Mouse (Mus musculus) fibroblast of lung, adult 2 months (primary cell): ENCODE measurements around the gene Cul5.

Experiments
- DNase-seq: peaks from one replicate; pipeline ENCODE4 v3.0.0-alpha.2; 2011; ENCODE audit warnings: low read depth

Cul5 gene

GRCm38 (mm10) chr9:53607192-53607591, 62.6 kb downstream of the Cul5 start:
- DNase-seq, result no peak

- no peak for DNase-seq
These were observed 64.9 kb downstream of the Cul5 start for GRCm38 (mm10) chr9:53604954-53605353.

DNA sequence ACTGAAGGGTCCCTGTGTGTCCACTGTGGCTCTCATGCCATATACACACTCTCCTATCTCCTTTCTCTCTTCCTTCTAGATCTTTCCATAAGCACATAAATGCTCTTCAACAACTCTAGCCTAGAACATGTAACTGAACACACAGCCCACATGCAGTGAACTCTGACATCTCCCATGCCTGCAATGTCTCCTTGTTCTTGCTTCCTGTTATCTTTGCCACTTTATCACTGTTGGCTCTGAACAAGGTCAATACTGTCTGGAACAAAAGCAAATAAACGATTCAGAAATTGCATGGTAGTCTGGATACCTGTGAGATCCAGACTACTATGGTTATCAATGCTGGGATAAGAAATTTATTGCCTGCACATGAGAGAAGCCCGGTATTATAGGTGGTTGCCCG, 66.0 kb downstream of the Cul5 start:
- no peak for DNase-seq

DNA sequence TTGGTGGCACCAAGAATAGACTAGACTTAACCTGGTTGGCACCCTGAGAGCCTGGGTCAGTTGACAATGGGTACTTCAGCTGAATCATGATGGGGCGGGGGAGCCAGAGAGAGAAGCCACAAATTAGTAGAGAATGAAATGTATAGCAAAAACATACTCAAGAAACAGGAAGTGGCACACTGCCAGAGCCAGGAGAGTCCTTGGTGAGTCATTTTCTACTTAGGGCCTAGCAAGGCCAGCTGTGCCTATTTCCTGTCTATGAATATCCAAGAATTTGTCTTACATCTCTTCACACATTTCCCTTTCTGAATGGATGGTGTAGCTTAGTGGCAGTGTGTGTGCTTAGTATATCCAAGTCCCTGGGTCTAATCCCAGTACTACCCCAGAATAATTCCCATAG, 66.4 kb downstream of the Cul5 start:
- no peak for DNase-seq

DNA sequence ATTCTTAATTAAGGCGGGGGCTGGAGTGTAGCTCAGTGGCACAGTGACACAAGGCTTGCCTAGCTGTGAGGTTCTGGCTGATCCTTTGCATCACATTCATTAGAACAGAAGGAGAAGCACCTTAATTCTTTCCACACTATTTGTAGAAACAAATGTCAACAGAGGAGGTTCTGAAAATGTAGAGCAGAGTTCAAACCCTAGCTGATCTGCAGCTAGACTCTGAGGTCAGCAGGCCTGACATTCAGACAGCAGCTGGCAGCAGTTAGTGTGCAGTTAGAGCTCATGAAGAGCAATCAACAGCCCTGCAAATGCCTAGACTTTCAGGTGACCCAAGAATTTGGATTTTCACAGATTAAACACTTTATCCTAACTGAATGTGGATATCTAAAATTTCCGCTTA, 68.3 kb downstream of the Cul5 start:
- DNase-seq, result no peak

DNA sequence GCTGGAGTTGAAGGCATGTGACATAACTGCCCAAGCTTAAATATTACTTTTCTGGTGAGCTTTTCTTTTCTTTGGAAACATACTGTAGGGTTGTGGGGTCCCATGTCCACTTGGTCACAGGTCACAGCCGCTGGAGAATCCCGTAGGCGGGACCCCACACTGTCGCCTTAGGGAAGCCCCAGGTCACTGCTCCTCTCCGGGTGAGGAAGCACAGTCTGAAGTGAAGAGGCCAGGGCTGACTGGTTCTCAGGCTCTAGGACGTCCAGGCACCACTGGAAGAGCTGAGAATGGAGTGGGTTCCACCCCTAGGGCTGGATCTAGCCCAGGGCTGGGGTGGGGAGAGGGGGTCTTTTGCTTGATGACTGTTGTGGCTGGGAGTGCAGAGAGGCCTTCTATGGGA, 71.2 kb downstream of the Cul5 start:
- DNase-seq, result no peak

- DNase-seq, result no peak
These were observed 72.7 kb downstream of the Cul5 start for GRCm38 (mm10) chr9:53596971-53597600.

DNA sequence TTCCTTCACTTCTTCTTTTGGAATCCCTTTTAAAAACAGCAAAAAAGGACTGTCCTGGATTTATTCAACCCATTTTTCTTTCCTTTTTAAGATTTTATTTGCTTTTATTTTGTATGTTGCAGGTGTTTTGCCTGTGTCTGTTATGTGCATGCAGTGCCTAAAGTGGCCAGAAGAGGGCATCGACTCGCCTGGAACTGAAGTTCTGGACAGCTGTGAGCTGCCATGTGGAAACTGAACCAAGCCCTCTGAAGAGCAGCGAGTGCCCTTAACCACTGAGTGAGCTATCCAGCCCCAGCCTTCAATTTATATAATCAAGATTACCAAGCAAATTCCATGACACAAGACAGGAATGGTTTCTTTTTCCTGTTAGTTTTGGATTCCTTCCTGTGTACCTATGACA, 75.0 kb downstream of the Cul5 start:
- peak; percentile 28 for DNase-seq

DNA sequence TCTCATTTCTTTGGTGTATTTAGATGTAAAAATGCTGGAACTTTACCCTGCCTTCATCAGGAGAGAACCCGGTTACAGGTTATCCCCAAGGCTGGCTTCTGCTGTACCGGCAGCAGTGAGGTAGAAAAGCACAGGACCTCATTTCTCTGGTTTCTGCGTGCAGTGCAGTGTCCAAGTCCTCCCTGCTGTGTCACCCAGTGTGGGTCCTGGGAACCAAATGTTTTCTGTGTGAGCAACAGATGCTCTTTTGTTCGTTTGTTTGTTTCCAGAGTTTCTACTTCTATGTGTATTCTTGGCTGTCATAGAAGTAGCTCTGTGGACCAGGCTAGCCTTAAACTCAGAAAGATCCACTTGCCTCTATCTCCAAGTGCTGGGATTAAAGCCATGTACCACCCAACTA, 87.9 kb downstream of the Cul5 start:
- DNase-seq, result no peak

GRCm38 (mm10) chr9:53575721-53576120, 94.1 kb downstream of the Cul5 start:
- no peak for DNase-seq

GRCm38 (mm10) chr9:53572516-53573307, 97.1 kb downstream of the Cul5 start:
- no peak for DNase-seq

GRCm38 (mm10) chr9:53570662-53571061, 99.2 kb downstream of the Cul5 start:
- DNase-seq, result no peak
